Mouse (Mus musculus) cortical plate, adult 2 months (tissue): ENCODE results near the gene Mgll.

Source experiments
- CTCF ChIP-seq: fragments of 200-500 bp; IDR thresholded peaks from 2 replicates; pipeline ENCODE4 v1.5.1; 2011; ENCODE audit warnings: mild to moderate bottlenecking, control low read depth, low read length; ENCODE audit not compliant: insufficient read depth; ENCODE audit errors: extremely low read depth
- POLR2A ChIP-seq: fragments of 200-500 bp; IDR thresholded peaks from 2 replicates; pipeline ENCODE4 v1.6.1; 2011; ENCODE audit warnings: mild to moderate bottlenecking, low read length, control low read depth; ENCODE audit not compliant: insufficient read depth; ENCODE audit errors: extremely low read depth

DNA sequence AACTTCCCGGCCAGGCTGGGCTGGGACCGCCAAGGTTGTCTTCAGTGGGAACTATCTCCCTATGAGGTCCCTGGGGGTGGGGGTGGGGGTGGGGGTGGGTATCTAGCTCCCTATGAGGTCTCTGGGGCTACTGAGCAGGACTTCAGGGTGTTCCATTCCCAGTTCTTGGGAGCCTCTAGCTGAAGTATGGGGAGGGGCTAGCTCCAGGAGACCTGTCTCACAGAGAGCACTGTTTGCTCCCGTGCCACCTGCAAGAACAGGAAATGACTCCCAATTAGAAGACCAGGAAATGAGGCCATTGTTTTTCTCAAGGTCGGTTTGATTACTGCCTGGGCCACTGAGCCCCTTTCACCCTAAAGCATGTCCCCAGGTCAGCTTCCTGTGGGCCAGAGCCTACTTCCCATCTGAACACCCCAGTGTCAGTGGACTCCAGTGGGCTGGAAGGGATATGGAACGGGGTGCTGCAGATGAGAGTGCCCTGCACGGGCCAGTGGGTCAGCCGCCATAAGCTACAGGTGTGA lies 87.7 kb downstream of the Mgll start:
- TF ChIP-seq CTCF (no peak), POLR2A (no peak)
